Mouse (Mus musculus) right cerebral cortex, postnatal 14 days (tissue): ENCODE results near the gene Gtf2ird1.
"Not testable (repeated sequence)": the region's sequence is repeated elsewhere in the genome, so short reads cannot be mapped to it uniquely, and the experiment has no call there.

Experiments
- DNase-seq: peaks from one replicate; pipeline ENCODE4 v3.0.0; 2022

The Gtf2ird1 gene

DNA sequence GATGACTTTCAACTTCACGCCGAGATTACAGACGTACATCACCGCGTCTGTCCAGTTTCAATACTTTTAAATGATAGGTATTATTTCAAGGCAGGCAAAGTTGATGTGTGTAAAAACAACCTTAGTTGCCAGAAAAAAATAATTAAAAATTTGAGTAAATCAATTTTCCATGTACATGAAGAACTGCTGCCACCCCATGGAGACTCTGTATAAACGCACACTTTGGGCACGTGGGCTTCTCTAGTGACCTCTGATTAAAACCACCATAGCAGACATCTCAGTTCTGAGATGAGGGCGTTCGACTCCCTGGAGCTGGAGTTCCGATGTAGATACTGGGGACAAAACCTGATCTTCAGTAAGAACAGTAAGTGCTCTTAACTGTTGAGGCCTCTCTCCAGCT lies 115.2 kb downstream of the Gtf2ird1 start:
- no peak for DNase-seq

DNA sequence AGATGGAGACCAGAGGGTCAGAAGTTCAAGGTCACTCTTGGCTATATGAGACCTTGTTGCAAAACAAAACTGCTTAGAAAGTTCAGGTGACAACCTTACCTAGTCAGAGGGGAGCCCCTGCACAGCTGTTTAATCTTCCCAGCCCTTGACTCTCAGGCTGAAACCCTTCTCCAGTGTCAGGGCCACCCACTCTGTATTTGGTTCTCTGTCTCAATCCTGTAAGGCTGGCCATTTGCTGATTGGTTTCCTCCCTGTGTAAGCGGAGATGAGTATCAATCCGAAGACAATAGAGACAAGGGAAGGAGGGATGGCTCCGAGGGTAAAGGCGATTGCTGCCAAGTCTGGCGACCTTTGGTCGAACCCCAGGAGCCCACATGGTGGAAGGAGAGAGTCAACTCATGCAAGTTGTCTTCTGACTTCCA lies 116.4 kb downstream of the Gtf2ird1 start:
- DNase-seq = no peak

DNA sequence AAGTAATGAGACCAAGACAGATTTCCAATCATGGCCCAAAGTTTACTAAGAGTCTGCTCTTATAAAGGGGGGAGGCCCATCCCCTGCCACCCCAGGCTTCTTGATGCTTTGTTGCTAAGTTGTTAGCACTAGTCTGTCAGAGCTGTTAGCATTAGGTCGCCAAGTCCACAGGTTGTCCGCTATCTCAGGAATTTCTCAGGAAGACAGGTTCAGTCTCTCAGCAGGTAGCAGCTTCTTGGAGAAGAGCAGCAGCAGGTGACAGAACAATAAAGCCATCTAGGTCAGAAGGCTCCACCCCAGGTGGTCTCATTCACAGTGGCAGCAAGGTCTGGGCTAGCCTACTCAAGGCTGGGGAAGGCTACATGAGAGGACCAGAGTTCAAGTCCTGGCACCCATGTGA lies 119.5 kb downstream of the Gtf2ird1 start:
- DNase-seq = not testable (repeated sequence)

DNA sequence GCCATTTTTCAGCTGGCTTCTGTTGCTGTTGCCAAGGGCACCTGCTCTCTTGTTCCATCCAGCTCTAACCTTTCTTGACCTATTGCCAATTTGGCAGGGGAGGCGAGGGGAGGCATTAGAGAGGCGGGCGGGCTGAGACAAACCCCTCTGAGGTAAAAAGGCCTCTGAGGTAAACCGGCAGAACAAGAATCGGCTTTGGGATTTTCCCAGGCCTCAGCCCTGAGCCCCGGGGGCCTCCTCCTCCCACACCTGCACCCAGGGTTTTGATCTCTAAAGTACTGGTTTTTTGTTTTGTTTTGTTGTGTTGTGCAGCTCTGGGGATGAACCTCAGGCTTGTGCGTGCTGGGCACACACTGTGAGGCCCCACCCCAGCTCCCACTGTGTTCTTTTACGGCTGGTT lies 123.8 kb downstream of the Gtf2ird1 start:
- DNase-seq = no peak

DNA sequence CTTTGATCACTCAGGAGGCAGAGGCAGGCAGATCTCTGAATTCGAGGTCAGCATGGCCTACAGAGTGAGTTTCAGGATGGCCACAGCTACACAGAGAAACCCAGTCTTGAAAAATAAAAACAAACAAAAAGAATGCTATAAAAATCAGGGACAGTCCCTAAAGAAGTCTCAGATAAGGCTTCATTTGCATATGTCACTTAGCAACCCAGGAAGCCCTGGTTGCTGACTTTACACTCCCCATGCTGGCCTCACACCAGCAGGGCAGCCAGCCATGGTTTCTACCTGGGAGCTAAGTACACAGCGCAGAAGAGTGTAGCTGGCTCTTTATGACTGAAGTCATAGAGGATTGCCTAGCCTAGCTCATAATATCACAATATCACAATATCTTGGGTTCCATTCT lies 126.4 kb downstream of the Gtf2ird1 start:
- no peak for DNase-seq

DNA sequence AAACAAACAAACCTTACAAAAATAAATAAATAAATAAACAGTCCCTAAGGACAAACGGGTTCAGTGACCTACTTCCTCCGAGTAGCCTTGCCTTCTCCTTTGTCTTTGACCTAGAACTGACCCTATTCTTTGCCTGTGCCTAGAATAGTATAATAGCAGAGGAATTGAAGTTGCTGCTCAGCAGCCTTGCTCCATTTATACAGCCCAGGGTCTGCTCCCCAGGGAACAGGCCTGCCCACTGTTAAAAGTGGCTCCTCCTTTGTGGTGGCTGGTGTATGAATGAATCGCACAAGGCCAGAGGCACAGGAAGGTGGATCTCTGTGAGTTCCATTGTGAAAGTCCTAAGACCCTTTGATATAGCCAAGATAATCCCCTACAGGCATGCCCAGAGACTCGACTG lies 127.2 kb downstream of the Gtf2ird1 start:
- DNase-seq = no peak

DNA sequence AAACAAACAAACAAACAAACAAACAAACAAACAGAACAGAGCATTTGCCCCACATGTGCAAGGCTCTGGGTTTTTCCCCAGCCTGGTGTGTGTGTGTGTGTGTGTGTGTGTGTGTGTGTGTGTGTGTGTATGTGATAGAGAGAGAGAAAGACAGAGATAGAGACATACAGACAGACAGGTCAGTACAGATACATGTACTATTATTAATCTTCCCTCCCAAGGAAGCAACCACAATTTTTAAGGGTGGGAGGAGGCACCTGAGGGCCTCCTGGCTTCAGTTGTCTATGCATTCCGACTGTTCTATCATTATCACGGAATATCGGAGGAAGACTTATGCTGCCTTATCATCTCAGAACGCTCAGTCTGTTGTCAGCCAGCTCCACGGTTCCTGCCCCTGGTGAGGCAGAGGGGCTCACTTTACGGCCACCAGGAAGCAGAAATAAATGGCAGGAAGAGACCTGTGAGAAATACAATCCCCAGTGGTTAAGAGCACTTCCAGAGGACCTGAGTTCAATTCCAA lies 128.0 kb downstream of the Gtf2ird1 start:
- no peak for DNase-seq

DNA sequence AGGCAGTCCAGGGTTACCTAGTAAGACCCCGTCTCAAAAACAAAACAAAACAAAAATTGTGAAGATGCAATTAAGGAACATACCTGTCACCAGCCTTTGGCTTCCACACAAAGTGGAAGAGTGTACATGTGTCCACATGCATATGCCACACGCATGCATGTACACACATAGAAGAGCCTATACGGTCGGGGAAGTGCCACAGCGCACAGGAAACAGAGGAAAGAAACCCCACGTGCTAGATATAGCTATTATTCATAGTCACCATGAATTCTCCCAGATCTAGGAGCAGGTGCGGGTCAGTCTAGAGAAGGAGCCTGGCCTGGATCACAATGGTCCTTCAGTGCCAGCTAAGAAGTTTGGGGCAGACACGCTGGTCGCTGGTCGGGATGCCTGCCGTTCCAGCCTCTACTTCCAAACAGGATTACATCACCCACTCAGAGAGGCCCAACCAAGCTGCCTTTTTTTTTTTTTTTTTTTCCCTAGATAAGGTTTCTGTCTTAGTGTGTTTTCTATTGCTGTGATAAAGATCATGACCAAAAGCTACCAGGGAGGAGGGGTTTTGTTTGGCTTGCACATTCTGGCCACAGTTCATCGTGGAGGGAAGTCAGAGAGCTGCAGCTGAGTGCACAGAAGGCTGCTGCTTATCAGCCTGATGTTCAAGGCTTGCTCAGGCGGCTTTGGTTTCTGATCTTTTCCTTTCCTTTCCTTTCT lies 130.5 kb downstream of the Gtf2ird1 start:
- DNase-seq = no peak

DNA sequence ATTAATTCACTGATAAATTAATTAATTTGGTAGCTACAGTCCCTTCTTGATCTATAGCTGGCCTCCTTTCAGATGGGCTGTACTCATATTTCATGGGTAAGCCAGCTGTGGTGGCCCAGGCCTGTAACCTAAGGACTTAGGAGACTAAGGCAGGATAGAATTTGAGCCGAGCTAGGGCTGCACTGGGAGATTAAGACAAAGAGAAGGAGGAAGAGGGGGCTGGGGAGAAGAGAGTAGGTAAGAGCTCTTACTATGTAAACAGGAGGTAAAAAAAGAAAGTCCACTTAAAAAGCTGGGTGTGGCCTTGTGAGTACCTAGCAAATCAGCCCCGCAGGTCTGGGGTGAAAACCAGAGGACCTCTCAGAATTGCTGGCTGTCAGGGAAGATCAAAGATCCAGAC lies 132.6 kb downstream of the Gtf2ird1 start:
- no peak for DNase-seq

DNA sequence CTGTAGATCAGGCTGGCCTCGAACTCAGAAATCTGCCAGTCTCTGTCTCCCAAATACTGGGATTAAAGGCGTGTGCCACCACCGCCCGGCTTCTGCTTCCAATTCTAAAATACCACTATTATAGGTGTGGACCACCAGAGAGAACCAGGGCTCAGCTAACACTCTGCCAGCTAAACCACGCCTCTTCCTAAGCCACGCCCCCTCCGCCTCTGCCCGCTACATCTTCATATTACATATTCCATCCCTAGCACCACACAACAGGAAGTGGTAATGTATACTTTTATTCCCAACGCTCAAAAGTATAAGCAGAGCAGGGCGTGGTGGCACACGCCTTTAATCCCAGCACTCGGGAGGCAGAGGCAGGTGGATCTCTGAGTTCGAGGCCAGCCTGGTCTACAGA lies 133.2 kb downstream of the Gtf2ird1 start:
- no peak for DNase-seq

DNA sequence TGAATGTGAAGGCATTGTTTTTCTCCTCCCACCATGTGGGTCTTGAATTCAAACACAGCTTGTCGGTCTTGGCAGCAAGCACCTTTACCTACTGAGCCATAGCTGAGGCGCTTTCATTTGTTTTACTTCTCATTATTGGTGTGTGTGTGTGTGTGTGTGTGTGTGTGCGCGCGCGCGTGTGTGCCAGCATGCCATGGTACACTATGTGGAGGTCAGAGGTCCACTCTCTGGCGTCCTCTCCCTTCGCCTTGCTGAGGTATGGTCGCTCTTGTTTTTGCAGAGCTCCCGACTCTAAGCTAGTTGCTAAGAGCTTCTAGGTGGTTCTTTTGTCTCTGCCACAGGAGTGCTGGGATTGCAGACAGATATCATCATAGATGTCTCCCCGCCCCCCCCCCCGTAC lies 134.2 kb downstream of the Gtf2ird1 start:
- DNase-seq = no peak

DNA sequence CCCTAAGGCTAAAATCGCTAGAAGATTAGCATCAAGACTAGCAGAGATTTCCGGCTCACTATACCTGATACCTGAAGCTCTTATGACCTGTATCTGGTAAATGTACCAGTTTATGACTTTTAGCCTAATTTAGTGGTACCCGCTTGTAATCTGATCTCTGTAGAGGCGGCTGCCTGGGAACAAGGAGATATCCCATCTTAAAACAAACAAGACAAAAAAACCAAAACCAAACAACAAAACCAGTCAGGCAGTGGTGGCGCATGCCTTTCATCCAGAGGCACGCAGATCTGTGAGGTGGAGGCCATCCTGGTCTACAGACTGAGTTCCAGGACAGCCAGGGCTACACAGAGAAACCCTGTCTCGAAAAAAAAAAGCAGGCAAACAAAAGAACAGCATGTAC lies 134.8 kb downstream of the Gtf2ird1 start:
- no peak for DNase-seq

DNA sequence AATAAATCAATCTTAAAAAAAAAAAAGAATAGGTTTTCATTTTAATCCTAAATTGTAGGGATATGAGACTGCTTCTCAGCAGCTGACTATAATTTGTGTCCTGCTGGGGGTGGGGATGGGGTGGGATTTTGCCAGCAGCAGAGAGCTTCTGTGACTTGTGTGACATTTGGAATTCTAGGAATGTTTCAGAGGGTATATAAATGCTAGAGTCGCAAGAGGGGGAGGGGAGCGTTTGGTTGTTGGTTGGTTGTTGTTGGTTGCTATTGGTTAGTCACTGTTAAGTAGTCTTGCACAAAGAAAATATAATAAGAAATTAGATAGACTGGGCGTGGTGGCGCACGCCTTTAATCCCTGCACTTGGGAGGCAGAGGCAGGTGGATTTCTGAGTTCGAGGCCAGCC lies 137.6 kb downstream of the Gtf2ird1 start:
- DNase-seq = no peak

DNA sequence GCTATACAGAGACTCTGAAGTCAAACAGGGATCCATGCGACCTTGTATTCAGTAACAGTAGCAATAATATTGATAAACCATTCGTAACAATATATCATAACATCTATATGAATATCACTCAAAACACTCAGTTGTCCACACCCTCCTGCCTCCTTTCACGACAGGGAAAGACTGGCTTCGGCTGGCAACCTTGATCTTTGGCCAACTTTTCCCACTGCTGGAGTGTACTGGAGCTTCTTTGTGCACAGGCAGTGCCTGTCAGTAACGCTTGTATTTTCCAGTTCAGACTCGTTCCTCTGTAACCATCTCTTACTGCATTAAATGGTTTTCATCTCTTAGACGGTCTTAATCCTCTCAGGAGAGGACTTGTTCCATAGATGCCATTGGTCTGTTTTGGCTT lies 139.8 kb downstream of the Gtf2ird1 start:
- DNase-seq = no peak

DNA sequence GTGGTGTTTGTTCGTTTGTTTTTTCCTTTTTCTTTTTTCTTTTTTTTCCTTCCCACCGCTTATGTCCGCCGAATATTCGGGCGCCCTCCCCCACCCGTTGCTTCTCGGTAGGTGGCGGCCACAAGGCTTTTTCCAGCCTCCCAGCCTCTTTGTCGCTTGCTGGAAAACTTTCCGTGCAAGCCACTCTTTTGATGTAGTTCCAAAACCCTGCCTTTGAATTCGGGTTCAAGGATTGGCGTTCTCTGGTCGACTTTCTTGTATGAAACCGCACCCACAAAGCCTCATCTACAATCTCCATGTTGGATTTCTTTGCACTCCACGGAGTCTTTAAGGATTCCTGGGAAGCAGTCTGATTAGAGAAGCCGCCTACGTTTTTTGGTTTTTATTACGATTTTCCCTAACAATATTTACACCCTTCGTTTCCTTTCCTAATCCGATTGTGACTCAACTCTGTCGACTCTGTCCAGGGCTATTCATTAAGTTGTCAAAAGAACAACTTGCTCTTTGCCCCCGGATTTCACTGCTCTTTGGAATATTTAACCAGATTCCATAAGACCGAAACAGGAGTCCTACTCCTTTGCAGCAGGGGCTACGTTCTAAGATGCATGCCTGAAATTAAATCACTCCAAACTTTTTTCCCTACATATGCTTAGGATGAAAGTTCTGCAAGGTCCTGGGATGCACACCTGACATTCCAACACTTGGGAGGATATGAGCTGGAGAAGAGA lies 140.7 kb downstream of the Gtf2ird1 start:
- DNase-seq = peak; percentile 52

DNA sequence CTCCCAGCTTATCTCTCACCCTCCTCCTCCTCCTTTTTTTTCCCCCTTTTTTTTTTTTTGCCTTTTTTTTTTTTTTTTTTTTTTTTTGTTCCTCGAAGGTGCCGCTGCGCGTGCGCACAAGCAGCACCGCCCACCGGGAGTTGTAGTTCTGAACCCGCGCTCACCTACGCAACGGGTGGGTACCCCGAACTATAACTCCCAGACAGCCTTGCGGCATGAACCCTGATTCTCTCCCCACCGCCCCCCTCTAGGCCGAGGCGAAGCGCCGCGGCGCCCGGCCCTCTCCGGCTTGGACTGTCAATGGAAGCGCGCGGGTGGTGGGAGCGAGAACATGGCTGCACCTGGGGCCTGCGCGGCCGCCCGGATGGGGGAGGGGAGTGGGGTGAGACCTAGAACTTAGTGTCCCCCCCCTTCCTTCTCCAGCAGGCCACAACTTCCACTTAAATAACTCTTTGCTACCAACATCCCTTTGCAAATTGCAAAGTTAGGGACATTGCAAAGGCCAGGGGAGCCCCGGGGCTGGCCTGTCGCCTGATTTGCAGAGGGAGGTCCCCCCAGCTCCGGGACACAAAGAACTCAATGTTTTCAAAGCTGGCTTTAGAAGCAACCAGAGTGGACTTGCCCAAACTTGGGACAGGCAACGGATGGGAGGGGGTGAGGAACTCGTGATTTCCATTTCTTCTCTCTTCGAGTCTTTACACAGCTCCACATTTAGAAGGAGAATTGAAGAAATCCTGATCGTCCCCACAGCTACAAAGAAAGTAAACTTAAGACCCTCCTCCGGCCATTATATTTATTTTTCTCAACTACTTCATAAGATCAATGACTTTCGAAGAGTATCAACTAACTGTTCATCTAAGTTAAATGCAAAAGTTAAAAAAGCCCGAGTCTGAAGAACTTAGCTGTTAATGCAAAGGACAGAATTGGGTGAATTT lies 141.6 kb downstream of the Gtf2ird1 start, which contains the start of gene Gtf2i:
Gene Gtf2i (minus strand): TSS at position 73 of the 935 bp plus-strand sequence.
- peak; percentile 91 for DNase-seq

DNA sequence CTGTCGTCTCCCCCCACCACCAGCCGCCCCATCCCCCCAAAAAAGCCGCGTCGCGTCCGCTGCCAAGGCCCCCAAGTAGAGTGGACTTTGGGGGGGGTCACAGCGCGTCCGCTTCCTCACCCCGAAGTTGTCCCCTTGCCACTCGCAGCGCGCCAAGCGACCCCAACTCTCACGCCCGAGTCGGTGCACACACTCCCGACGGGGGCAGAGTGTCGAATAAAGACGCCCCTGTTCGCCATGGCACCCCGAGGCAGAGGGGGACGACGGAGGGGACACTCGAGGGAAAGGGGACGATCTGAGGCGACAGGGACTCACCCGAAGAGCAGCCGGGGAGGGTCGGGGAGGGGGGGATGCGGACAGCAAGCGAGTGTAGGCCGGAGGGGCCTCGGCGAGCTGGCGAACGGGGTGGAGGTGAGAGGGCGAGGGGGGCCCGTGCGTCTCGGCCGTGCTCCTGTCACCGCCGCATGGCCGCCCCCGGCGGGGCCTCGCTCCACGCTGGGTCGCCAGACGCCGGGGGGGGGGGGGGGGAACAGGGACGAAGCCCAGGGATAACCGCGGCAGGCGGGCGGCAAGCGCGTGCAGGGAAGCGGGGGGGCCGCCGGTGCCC lies 142.3 kb downstream of the Gtf2ird1 start:
- no peak for DNase-seq

DNA sequence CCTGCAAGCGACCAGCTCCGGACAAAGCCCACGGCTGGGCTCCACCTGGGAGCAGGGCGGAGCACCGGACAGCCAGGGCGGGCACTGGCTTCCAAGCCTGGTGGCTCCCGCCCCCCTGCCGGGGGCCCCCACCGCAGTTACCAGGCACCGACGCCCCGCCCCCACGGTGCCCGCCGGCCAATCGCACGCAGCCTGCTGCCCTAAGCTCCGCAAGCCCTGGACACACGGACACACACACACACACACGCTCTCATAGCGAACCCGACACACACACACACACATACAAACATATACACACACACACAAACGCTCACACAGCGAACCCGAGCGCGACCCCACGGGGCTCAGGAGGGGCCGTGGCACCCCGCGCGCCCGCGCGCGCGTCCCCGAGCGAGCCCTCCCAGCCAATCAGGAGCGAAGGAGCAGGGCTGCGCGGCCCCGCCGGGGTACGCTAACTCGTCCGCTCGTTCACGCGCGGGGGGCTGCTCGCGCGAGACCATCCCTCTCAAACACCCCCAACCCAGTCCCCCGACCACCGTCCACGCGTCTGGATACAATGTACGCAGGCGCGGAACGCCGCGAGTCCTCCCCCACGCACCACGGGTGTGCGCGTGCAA lies 143.0 kb downstream of the Gtf2ird1 start:
- DNase-seq = peak; percentile 94

DNA sequence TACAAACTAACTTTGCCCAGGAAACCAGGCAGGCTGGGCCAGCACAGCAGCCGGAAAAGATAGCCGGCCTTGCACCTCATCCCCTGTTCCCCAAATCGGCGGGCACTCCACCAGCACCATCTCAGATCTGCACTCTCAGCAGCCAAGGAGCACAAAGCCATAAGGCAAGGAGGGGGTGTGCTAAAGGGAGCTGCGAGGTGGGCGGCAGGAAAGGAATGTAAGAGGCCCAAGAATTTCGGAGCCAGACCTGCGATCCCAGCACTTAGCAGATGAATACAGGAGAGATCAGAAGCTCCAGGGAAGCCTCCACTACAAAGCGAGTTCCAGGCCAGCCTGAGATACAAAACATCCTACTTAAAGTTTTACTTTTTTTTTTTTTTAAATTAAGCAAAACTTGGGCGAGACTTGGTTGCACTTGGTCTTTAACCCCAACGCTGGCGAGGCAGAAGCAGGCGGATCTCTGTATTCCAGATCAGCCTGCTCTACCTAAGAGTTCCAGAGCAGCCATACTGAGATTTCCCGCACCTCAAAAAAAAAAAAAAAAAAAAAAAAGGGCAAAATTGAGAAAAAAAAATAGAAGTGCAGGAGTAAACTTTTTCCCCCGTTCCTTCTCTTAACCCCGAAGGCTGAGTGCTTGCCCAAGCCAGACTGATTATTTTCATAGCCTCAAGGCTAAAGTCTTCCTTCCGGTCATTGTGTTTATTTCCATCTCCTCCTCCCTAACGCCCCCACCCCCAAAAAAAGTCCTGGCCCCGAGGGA lies 143.6 kb downstream of the Gtf2ird1 start:
- DNase-seq = peak; percentile 43

DNA sequence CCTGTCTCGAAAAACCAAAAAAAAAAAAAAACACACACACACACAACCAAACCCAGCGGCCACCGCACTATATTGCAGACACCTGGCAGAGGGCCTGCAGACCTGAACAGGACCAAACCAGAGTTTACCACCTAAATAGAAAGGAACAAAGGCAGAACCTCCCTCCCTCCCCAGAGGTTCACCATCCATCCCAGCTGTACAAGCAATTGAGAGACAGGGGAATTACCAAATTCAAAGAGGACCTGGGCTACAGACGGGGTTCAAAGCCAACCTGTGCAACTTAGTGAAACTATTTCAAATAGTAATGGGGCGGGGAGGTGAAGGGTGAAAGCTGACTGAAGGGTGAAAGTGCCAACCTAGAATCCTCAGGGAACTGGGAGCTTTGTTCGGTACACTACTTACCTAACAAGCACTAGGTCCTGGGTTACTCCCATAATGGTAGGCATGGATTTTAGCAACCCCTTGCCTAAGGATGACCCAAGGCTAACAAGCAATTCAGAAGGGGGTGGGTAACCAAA lies 144.6 kb downstream of the Gtf2ird1 start:
- DNase-seq = no peak

DNA sequence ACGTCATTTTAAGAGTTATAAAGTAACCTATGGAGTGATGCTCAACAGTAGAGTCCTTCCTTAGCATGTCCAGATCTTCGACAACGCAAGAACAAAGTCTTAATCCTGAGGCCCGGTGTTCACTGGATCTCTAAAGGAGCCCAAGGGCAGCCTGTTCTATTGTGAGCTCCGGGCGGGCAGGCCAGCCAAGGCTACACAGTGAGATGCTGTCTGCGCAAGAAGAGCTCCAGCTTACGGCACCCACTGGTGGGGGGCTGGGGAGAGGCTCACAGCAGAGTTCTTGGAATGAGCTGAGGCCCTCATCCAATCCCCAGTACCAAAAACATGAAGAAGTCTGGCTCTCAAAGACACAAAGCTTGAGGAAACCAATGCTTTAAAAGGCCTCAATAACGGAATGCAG lies 146.3 kb downstream of the Gtf2ird1 start:
- no peak for DNase-seq
